Mouse (Mus musculus) liver, embryonic 11.5 days (tissue): Measurements from ENCODE around the gene Fam71e2. TPM values are rescaled to one million over a fixed set of nuclear protein-coding genes. Genes with fewer than 3 reads are reported as not detected.
"Not testable (repeated sequence)": the region's sequence is repeated elsewhere in the genome, so short reads cannot be mapped to it uniquely, and the experiment has no call there.

ENCODE experiments used
- ATAC-seq: fragments of 200-750 bp; cut with Nextera tagmentation; replicated peaks from 2 replicates; pipeline ENCODE4 v1.8.0; 2017; ENCODE audit warnings: moderate number of reproducible peaks, mild to moderate bottlenecking, moderate TSS enrichment, moderate library complexity; ENCODE audit not compliant: low FRiP score
- DNase-seq: peaks from one replicate; pipeline ENCODE4 v3.0.0-alpha.2; 2017; ENCODE audit warnings: low spot score
- H3K27ac ChIP-seq: fragments of 300-500 bp; sonication (generic); 2 replicates; pipeline ENCODE4 v1.5.1; 2014; ENCODE audit warnings: mild to moderate bottlenecking, low read depth, low read length, control low read depth
- H3K27me3 ChIP-seq: fragments of 300-500 bp; sonication (generic); replicated peaks from 2 replicates; pipeline ENCODE4 v1.6.1; 2014; ENCODE audit warnings: low read length, mixed read lengths; ENCODE audit not compliant: control insufficient read depth, insufficient read depth
- H3K36me3 ChIP-seq: fragments of 300-500 bp; sonication (generic); 2 replicates; pipeline ENCODE4 v1.6.1; 2014; ENCODE audit warnings: mild to moderate bottlenecking, low read length, moderate library complexity, mixed read lengths; ENCODE audit not compliant: control insufficient read depth, insufficient read depth
- H3K4me1 ChIP-seq: fragments of 300-500 bp; sonication (generic); replicated peaks from 2 replicates; pipeline ENCODE4 v1.6.1; 2014; ENCODE audit warnings: low read length, mixed read lengths; ENCODE audit not compliant: control insufficient read depth, insufficient read depth
- H3K4me2 ChIP-seq: fragments of 300-500 bp; sonication (generic); 2 replicates; pipeline ENCODE4 v1.6.1; 2014; ENCODE audit warnings: mild to moderate bottlenecking, control low read depth, moderate library complexity
- H3K4me3 ChIP-seq: fragments of 300-500 bp; sonication (generic); 2 replicates; pipeline ENCODE4 v1.5.1; 2014; ENCODE audit warnings: low read depth, low read length, control low read depth
- H3K9ac ChIP-seq: fragments of 300-500 bp; sonication (generic); 2 replicates; pipeline ENCODE4 v1.6.1; 2014; ENCODE audit warnings: low read depth, low read length, control low read depth
- H3K9me3 ChIP-seq: fragments of 300-500 bp; sonication (generic); 2 replicates; pipeline ENCODE4 v1.6.1; 2016; ENCODE audit warnings: low read length, inconsistent platforms, mixed read lengths; ENCODE audit not compliant: control insufficient read depth
- WGBS: fragments of 180-500 bp; shearing (Covaris S2); extraction: QIAGEN DNeasy Blood & Tissue Kit; methylation state at CpG from one replicate; pipeline ENCODE4 v1.1.7; 2014; 5-methylcytosine and 5-hydroxymethylcytosine counted together
- polyA plus RNA-seq: library from polyadenylated mRNA; unstranded; fragments of >200 nt; fragmentation: Nextera tagmentation; extraction: Ambion mirVana; gene quantifications from 2 replicates; pipeline ENCODE4 v1.2.1, GENCODE M21; 2014

The Fam71e2 gene
- not detected in 2 replicates for polyA plus RNA-seq

DNA sequence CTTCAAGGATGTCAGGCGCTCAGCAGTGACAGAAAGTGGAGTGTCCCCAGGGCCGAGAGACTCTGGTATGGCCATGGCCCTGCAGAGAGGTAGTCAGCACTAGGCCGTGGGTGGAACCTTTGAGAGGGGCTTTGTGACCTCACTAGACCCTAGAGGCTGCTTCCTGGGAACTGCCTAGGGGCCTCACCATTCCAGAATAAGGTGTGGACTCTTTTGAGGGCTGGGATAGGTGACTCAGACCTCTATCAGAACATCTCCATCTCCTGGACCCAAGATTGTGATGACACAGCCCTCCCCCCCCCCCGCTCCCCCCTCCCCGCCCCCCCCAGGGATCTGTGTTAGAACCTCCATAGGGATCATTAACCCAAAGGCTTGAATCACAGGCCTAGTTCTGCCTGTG is at the start of gene Fam71e2:
TSS of gene Fam71e2 (minus strand) at position 101 of the 400 bp plus-strand sequence.
- Histone ChIP-seq H3K4me2 (no peak within 1 kb of the TSS), H3K27ac (no peak within 1 kb of the TSS), H3K4me1 (no peaks in the 10 kb centered on the region), H3K9me3 (no peaks in the 10 kb centered on the region), H3K27me3 (peaks cover 23% of the 10 kb centered on the region), H3K4me3 (no peak within 1 kb of the TSS), H3K36me3 (no peaks in the 10 kb centered on the region), H3K9ac (no peak within 1 kb of the TSS)
- ATAC-seq: no peak
- no peak for DNase-seq
- 67% methylated on average over 3 of the region's 5 CpGs for WGBS

DNA sequence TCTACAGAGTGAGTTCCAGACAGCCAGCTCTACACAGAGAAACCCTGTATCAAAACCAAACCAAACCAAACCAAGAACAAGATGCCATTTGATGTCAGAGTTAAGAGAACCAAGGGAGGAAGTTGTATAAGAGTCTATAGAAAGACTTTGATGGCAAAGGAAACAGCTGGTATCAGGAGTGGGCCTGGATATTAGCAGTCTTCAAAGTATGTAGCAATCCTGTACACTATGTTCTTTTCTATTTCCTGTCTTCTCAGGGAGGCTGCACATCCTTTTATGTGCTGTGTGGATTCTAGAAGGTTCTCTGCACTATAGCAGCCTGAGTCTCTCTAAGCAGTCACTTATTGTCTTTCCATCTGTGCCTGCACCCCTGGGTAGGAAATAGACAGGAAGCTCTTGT is 45.5 kb upstream of the Fam71e2 start:
- no peaks in the 10 kb centered on the region for H3K36me3 ChIP-seq
- no peaks in the 10 kb centered on the region for H3K27me3 ChIP-seq
- 0 out of 2 replicates have a peak, but pooled peaks cover 4% of the 10 kb centered on the region for H3K4me1 ChIP-seq
- H3K4me2 ChIP-seq: no peak overlapping the region
- DNase-seq: no peak
- ATAC-seq: no peak
- no peak overlapping the region for H3K4me3 ChIP-seq
- no peak overlapping the region for H3K27ac ChIP-seq
- no peaks in the 10 kb centered on the region for H3K9me3 ChIP-seq
- H3K9ac ChIP-seq: no peak overlapping the region

DNA sequence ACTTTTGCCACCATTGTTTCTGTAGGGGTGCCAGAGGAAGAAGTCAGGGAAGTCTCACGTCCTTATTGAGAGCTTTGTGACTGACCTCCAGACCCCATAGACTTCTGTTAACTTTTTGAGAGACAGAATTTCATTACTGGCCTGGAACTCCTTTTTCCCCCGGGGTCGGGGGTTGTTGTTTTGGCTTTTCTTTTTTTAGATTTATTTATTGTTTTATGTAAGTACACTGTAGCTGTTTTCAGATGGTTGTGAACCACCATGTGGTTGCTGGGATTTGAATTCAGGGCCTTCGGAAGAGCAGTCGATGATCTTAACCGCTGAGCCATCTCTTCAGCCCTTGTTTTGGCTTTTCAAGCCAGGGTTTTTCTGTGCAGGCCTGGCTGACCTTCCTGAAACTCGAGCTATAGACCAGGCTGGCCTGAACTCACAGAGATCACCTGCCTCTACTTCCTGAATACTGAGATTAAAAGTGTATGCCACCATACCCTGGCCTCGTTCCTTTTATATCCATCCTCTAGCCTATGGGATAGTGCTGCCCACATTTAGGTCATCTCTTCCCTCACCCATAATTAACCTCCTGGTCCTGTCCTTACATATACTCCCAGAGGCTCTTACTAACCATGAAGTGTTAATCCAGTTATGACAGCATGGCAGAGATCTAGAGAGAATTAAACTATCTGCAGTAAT is 42.1 kb upstream of the Fam71e2 start:
- peak overlapping the region; percentile 70 for H3K9ac ChIP-seq
- 18% methylated on average over 8 of the region's 8 CpGs for WGBS
- H3K36me3 ChIP-seq: peaks cover 19% of the 10 kb centered on the region
- DNase-seq: no peak
- H3K4me3 ChIP-seq: peak overlapping the region; percentile 59
- peak overlapping the region; percentile 75 for H3K4me2 ChIP-seq
- peak overlapping the region; percentile 77 for H3K27ac ChIP-seq
- H3K27me3 ChIP-seq: no peaks in the 10 kb centered on the region
- peaks cover 28% of the 10 kb centered on the region for H3K4me1 ChIP-seq
- no peaks in the 10 kb centered on the region for H3K9me3 ChIP-seq
- ATAC-seq: no peak

DNA sequence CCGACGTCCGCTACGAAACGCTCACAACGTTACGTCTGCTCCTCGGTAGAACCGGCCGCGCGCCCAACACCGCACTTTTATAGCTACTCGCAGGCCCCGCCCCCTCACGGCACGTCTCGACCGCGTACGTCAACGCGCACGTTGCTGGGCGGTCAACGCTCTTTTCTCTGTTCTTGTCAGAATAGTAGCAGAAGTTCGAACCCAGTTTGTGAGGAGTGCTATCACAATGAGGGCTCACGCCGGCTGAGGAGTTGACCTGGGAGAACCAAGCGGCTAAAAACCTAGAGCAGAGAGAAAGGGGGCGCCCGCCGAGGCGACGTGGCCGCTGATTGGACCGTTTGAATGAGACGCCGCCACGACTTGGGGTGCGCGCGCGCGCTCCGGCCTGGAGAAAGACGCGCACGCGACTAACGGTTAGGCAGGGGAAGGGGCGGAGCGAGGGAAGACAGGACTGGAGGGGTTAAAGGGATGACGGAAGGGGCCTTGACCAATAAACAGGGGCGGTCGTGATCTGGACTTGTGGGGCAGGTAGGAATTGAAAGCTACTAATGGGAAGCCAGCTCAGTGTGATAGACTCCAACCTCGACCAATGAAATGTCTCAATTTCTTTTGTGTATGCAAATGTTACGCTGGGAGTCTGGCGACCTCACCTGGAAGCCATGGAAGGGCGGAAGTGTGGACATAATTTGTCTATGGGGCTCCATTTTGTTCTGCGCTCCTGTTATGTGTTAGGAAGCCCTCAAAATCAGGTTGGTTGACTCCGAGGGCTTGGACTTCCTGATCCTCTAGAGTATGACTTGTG is 41.4 kb upstream of the Fam71e2 start, which contains the start of gene Ube2s:
TSS of gene Ube2s (minus strand) at position 288 of the 802 bp plus-strand sequence.
- Histone ChIP-seq H3K4me1 (peaks cover 28% of the 10 kb centered on the region), H3K27ac (peak within 1 kb of the TSS; percentile 90), H3K4me2 (peak within 1 kb of the TSS; percentile 93), H3K36me3 (peaks cover 22% of the 10 kb centered on the region), H3K4me3 (peak within 1 kb of the TSS; percentile 100), H3K27me3 (no peaks in the 10 kb centered on the region), H3K9ac (peak within 1 kb of the TSS; percentile 99), H3K9me3 (no peaks in the 10 kb centered on the region)
- ATAC-seq: peak; percentile 99
- WGBS: under 1% methylated on average over 62 of the region's 62 CpGs
- DNase-seq: peak; percentile 99

DNA sequence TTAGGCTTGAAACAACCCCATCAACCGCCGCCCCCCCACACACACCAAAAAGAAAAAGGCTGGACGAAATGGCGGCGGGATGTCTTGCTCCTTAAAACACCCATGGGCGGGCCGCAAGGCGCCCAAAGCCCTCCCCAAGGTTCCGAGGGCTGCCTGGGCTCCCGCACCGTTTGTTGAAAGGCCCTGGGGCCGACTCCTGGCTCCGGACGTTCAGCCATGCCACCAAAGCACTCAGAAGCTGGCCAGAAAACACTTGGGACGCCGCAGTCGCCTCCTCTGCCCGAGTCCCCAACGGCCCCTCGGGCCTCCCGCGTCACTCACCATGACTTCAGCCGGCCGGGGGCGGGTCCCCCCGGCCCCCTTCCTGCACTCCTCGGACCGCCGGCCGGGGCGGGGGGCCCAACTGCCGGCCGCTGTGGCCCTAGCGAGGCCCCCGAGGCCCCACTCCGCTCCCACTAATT is 40.8 kb upstream of the Fam71e2 start:
- no peak for ATAC-seq

DNA sequence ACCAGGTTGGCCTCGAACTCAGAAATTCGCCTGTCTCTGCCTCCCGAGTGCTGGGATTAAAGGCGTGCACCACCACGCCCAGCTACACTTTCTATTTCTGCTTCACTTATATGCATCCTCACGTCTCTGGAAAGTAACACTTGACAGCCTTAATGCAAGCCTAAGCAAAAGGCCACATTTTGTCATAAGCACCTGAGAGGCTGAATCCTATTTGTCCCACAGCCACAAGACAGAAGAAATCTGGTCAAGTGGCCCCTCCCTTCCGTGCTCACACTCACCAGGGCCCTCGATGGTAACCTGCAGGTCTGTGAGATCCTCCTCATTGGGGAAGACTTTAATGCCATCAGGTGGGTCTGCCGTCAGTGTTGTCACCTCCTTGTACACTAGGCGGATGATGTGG is 40.0 kb upstream of the Fam71e2 start:
- peaks cover 33% of the 10 kb centered on the region for H3K36me3 ChIP-seq
- H3K27me3 ChIP-seq, H3K9me3 ChIP-seq, DNase-seq, ATAC-seq: not testable (repeated sequence)
- H3K4me2 ChIP-seq: peak overlapping the region; percentile 93
- H3K9ac ChIP-seq: peak overlapping the region; percentile 99
- H3K4me1 ChIP-seq: peaks cover 28% of the 10 kb centered on the region
- H3K27ac ChIP-seq: peak overlapping the region; percentile 90; the same call in 1 of the 2 replicates
- H3K4me3 ChIP-seq: peak overlapping the region; percentile 100
- WGBS: 31% methylated on average over 10 of the region's 10 CpGs

More for the DNA sequence above, 40.8 kb upstream of the Fam71e2 start:
- no peak for DNase-seq
- Histone ChIP-seq H3K9ac (peak overlapping the region; percentile 99), H3K4me2 (peak overlapping the region; percentile 93), H3K36me3 (peaks cover 27% of the 10 kb centered on the region), H3K27me3 (no peaks in the 10 kb centered on the region), H3K9me3 (no peaks in the 10 kb centered on the region), H3K4me3 (peak overlapping the region; percentile 100), H3K27ac (peak overlapping the region; percentile 90), H3K4me1 (peaks cover 28% of the 10 kb centered on the region)
- under 1% methylated on average over 26 of the region's 36 CpGs for WGBS

DNA sequence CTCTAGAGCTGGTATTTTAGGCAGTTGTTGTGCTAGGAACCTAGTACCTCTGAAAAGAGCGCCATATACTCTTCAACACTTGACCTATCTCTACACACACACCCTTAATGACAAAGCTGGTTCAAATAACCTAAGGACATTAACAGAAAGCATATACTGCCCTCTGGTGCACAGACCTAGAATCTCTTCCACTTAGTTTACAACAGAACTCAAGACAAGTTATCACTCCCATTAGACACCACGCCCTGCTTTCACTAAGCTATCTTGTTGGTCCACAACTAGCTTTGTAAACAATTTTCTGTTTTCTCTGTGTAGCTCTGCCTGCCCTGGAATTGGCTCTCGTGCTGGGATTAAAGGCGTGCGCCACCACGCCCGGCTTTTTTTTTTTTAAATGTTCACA is 35.6 kb upstream of the Fam71e2 start:
- WGBS: 69% methylated on average over 7 of the region's 7 CpGs
- H3K27ac ChIP-seq: peak overlapping the region; percentile 74

DNA sequence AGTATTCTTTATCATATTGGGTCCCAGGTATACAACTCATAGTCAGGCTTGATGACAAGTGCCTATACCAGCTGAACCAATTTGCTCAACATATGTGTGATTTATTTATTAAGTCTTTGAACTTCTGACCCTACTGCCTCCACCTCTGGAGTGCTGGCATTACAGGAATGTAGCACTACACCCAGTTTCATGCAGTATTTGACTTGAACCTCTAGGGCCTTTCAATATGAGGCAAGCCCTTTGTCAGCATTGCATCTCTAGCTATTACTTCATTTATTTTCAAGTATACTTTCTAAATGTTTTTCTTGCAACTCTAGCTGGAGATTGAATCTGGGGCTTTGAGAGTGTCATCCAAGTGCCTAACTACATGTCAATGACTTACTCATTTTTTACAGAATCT is 31.1 kb upstream of the Fam71e2 start:
- no peak overlapping the region for H3K4me3 ChIP-seq
- ATAC-seq: no peak
- no peak overlapping the region for H3K4me2 ChIP-seq
- no peaks in the 10 kb centered on the region for H3K4me1 ChIP-seq
- no peak overlapping the region for H3K9ac ChIP-seq
- H3K9me3 ChIP-seq: no peaks in the 10 kb centered on the region
- H3K27ac ChIP-seq: no peak overlapping the region
- H3K36me3 ChIP-seq: peaks cover 16% of the 10 kb centered on the region
- no peak for DNase-seq
- no peaks in the 10 kb centered on the region for H3K27me3 ChIP-seq

More for the DNA sequence above, 35.6 kb upstream of the Fam71e2 start:
- H3K36me3 ChIP-seq: peaks cover 39% of the 10 kb centered on the region
- H3K4me3 ChIP-seq: no peak overlapping the region
- peak overlapping the region; percentile 5; the same call in 1 of the 2 replicates for H3K4me2 ChIP-seq
- no peaks in the 10 kb centered on the region for H3K27me3 ChIP-seq
- peaks cover 25% of the 10 kb centered on the region for H3K4me1 ChIP-seq
- H3K9me3 ChIP-seq: no peaks in the 10 kb centered on the region
- no peak for DNase-seq
- peak; percentile 83 for ATAC-seq
- H3K9ac ChIP-seq: no peak overlapping the region
